In the genomic region with DNA sequence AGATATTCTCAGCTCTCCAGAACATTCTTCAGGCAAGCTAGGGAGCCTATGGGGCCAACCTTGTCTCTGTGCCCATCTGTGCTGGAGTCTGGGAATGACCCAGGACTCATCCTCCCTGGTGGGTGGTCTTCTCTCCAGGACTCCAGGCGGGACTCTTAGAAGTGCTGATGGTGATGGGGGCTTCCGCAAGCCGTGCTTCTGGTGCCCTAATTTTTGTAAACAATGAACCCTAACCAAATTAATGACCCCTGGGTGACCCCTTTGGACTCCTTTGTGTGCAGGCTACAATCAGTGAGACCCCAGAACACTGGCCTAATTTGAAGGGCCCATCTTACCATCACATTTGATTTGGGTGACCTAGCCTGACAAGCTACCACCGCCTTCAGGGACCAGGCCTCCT, we compare ENCODE assay signal across 24 mouse cellular contexts.
"Had no signal": no experiment of that assay in that cellular context is flagged by ENCODE, and none has a peak within 500 bp of the region (broad histone marks: within the 10 kb centered on the region; RNA-seq: fewer than 3 reads in every experiment).

No protein-coding gene starts in this region.

- ATAC-seq: hindbrain, postnatal 0 days had no signal

- H3K9ac ChIP-seq: heart, embryonic 13.5 days; heart, embryonic 15.5 days; hindbrain, embryonic 13.5 days; hindbrain, embryonic 15.5 days; kidney, embryonic 15.5 days; limb, embryonic 12.5 days had no signal

- H3K9me3 ChIP-seq: heart, embryonic 13.5 days; heart, embryonic 15.5 days; hindbrain, embryonic 13.5 days; hindbrain, embryonic 15.5 days; kidney, embryonic 15.5 days; limb, embryonic 10.5 days had no signal

- H3K27ac ChIP-seq: gastrocnemius, adult 2 months; heart, adult 2 months; heart, embryonic 13.5 days; heart, embryonic 15.5 days; hindbrain, embryonic 13.5 days; hindbrain, embryonic 15.5 days; hindbrain, postnatal 0 days; kidney, embryonic 15.5 days; kidney, postnatal 0 days; left cerebral cortex, adult 2 months; limb, embryonic 10.5 days; limb, embryonic 12.5 days had no signal

- H3K4me1 ChIP-seq: heart, embryonic 13.5 days; heart, embryonic 15.5 days had no signal

- H3K4me2 ChIP-seq: heart, embryonic 11.5 days; heart, embryonic 13.5 days; heart, embryonic 15.5 days; hindbrain, embryonic 13.5 days; hindbrain, embryonic 15.5 days; kidney, embryonic 15.5 days; limb, embryonic 12.5 days; liver, embryonic 11.5 days had no signal

- H3K36me3 ChIP-seq: heart, embryonic 13.5 days; heart, embryonic 15.5 days; hindbrain, embryonic 13.5 days; hindbrain, embryonic 15.5 days; kidney, embryonic 15.5 days; limb, embryonic 10.5 days; limb, embryonic 12.5 days had no signal

- H3K4me3 ChIP-seq: gastrocnemius, adult 2 months; heart, adult 2 months; heart, embryonic 13.5 days; heart, embryonic 15.5 days; hindbrain, embryonic 13.5 days; hindbrain, embryonic 15.5 days; kidney, embryonic 15.5 days; left cerebral cortex, adult 2 months; limb, embryonic 10.5 days; limb, embryonic 12.5 days had no signal

- DNase-seq: gastrocnemius, adult 2 months; gastrocnemius, postnatal 10 days; gastrocnemius, postnatal 25 days; heart, adult 2 months; heart, postnatal 14 days; heart, postnatal 36 days; kidney, adult 11 months; kidney, adult 2 months; kidney, adult 9 months; kidney, postnatal 14 days; kidney, postnatal 36 days; liver had no signal

- H3K27me3 ChIP-seq: heart, embryonic 15.5 days; hindbrain, embryonic 15.5 days; kidney, embryonic 15.5 days; limb, embryonic 12.5 days had no signal
